Mouse (Mus musculus) lung, postnatal 14 days (tissue): ENCODE results near the gene St6galnac5.
A peak's percentile ranks its signal among the peaks of the same experiment; 100 is the strongest.
"Not testable (repeated sequence)": the region's sequence is repeated elsewhere in the genome, so short reads cannot be mapped to it uniquely, and the experiment has no call there.

Experiments used
- DNase-seq: peaks from one replicate; pipeline ENCODE4 v3.0.0; 2021

St6galnac5 gene

DNA sequence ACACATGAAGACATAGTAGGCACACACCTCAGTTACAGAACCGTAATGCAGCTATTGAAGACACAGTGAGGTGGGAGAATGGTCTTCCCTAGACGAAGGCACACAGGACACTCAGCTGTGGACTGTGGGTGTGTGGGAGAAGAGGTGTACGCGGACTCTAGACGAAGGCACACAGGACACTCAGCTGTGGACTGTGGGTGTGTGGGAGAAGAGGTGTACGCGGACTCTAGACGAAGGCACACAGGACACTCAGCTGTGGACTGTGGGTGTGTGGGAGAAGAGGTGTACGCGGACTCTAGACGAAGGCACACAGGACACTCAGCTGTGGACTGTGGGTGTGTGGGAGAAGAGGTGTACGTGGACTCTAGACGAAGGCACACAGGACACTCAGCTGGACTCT is 197.7 kb downstream of the St6galnac5 start:
- DNase-seq = not testable (repeated sequence)

GRCm38 (mm10) chr3:152783792-152784191 is 198.3 kb downstream of the St6galnac5 start:
- DNase-seq = peak; percentile 82

DNA sequence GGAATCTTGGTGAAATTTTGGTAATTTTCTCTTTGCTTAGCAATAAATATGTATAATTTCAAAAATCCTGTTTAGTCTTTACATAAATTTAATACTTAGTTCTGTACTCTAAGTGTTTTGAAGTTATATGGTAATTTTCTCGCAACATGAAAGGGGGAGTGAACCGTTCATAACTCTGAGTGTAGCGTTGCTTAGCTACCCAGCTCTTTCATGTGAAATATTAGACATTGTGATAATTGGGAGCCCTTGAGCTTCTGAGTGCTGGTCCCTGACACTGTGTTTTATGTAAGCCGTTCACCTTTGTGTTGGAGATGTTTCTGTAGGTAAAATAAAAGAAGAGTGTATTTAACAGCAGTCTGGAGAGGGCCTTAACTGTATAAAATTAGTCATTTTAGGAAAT is 202.2 kb downstream of the St6galnac5 start:
- no peak for DNase-seq

DNA sequence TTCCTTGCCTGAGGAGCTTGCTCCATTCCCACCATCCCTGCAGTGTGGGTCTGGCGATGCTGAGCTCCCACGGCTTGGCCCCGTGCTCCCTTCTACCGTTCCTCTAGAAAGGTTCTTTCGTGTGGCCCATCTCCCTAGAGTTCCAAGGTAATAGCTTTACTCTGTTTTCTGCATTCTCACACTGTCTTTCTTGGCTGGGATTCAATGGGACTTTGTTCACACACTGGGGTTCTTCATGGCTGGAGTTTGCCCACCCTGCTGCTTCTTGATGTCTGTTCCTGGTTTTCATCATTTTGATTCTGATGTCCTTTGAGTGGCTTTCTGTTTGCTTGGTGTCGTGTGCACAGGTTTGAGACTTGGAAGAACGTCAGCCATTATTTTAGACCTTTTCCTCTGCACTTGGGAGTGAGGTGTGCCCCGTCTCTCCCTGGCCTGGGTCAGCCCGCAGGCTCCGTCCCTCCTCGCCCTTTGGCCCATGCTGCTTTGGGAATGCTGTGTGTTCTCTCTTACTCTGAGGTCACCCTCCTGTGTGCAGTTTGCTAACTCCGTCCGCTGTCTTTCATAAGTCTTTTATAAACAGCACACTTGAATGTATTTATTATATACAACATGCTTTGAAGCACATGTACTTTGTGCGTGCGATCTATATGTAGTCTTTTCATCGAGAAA is 205.0 kb downstream of the St6galnac5 start:
- no peak for DNase-seq

DNA sequence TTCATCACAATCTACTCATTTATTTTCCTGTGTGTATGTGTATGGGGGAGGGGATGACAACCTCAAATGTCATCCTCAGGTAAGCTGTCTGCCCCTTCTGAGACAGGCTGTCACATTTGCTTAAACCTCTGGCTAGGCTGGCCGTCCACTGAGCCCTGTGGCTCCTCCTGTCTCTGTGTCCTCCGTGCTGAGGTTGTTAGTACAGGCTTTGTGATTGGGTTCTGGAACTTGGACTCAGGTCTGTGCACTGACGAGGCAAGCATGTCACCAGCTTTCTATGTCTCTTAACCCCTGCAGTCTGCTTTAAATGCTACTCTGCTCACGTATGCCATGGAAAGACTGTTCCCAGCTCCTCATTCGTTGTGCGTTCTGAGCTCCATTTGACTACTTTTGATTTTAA is 205.7 kb downstream of the St6galnac5 start:
- DNase-seq = no peak

GRCm38 (mm10) chr3:152770056-152770455 is 212.0 kb downstream of the St6galnac5 start:
- DNase-seq = no peak

DNA sequence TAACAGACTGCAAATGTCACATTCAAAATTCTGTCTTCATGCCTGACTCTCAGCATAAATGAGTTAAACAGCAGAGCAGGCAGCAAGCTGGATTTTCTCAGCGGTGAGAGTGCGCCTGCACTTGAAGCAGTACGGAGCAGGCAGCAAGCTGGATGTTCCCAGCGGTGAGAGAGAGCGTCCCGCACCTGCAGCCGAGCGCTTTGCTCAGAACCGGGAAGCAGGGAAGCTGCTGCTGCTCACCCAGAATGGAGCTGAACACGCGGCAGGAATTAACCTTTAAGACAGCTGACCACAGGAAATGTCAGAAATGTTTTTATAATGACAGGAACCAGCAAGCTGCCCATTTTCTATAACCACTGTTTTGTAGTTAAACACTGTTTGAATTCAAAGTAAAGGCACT is 214.6 kb downstream of the St6galnac5 start:
- DNase-seq = no peak
